Mouse (Mus musculus) liver, embryonic 14.5 days (tissue): ENCODE results near the gene Hspb6.

ENCODE experiments used
- CTCF ChIP-seq: IDR thresholded peaks from 2 replicates; pipeline ENCODE4 v1.5.1; 2016; ENCODE audit warnings: antibody characterized with exemption, low read depth, control low read depth
- EP300 ChIP-seq: IDR thresholded peaks from 2 replicates; pipeline ENCODE4 v1.6.1; 2016; ENCODE audit warnings: antibody characterized with exemption, low read depth

DNA sequence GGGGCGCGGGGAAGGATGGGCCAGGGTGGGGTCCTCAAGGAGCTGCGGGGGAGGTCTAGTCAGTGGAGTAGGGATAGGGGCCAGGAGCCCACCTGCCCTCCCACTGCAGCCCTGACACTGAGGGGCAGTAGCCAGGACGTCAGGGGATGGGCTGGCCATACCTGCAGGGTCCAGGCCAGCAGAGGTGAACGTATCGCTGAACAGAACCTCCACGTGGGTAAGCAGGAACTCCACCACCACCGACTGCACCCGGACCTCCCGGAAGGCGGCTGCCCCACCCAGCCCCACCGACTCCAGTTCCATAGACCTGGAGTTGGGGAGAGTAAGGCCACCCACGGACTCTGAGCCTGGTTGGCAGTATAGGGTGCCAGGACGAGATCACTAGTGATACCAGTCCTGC lies 25.0 kb upstream of the Hspb6 start:
- TF ChIP-seq CTCF (no peak), EP300 (no peak)
